Mouse (Mus musculus): Measurements from ENCODE around the gene Pkp4.

Gene Pkp4

DNA sequence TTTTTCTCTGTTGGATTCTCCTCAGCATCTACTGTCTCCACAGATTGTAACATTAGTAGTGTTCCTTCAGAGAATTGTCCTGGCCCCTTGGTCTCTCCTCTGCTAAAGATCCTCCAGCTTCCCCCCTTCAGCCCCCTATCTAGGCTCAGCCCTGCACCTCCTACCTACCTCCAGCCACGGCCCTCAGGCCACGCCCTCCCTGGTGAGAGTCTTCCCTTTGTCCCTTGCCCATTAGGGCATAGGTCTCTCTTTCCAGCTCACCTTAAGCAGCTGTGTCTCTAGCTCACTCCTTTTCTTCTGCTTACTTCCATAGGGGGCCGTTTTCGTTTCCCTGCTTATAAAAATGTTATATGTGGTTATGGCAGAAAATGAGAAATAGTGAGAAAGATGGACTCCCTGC lies 22.9 kb downstream of the Pkp4 start:
- DNase-seq (ENCODE audit: extremely low spot score, low read depth, low spot score): no peak

GRCm38 (mm10) chr2:59184107-59185064 lies 23.7 kb downstream of the Pkp4 start:
- no peak for DNase-seq (ENCODE audit: extremely low spot score, low read depth, low spot score)

- DNase-seq (ENCODE audit: extremely low spot score, low read depth, low spot score): no peak
Measured at GRCm38 (mm10) chr2:59186122-59186521, 25.5 kb downstream of the Pkp4 start.

GRCm38 (mm10) chr2:59186966-59187365 lies 26.3 kb downstream of the Pkp4 start:
- DNase-seq (ENCODE audit: extremely low spot score, low read depth, low spot score): no peak

DNA sequence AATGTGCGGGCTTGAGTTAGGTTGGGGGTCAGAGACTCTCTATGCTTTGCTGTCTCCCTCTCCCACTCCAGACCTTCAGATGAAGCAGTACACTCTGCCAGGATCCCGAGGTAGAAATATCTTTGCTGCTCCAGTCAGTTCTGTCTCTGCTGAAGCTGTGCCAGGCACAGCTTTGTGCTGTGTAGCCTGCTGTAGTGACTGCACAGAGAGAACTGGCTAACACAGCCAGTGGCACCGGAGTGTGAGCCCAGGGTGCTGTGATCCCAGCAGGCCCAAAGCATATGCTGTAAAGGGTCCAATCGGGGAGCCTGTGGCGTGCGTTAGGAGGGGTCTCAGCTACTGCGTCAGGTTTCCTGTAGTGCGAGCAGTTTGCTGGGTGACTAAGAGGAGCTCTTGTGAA lies 27.7 kb downstream of the Pkp4 start:
- DNase-seq (ENCODE audit: extremely low spot score, low read depth, low spot score): no peak

DNA sequence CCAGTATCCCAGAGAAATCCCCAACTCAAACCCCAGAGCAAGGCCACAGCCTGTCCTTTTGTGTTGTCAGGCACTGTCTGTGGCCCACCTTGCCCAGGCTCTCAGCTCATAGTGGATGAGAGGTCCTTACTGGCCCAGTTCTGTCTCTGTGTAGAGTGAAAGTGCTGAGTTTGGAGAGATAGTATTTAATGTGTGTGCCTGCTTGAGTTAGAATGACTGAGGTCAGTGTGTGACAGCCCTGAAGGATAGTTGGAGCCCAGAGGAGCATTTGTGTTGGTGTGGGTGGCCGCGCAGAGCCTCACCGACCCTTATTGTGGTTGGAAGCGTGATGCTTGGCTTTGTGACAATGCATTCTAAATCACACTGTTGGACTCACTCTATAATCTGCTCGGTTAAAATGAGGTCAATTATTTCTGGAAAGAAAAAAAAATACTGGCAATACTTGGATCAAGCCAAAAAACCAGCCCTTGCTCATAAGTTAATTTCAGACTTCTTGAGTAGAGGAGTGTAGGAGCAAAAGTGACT lies 29.1 kb downstream of the Pkp4 start:
- DNase-seq (ENCODE audit: extremely low spot score, low read depth, low spot score): no peak

- no peak for DNase-seq (ENCODE audit: extremely low spot score, low read depth, low spot score)
Measured at GRCm38 (mm10) chr2:59190186-59190585, 29.5 kb downstream of the Pkp4 start.

GRCm38 (mm10) chr2:59191466-59191865 lies 30.8 kb downstream of the Pkp4 start:
- DNase-seq (ENCODE audit: extremely low spot score, low read depth, low spot score): no peak

DNA sequence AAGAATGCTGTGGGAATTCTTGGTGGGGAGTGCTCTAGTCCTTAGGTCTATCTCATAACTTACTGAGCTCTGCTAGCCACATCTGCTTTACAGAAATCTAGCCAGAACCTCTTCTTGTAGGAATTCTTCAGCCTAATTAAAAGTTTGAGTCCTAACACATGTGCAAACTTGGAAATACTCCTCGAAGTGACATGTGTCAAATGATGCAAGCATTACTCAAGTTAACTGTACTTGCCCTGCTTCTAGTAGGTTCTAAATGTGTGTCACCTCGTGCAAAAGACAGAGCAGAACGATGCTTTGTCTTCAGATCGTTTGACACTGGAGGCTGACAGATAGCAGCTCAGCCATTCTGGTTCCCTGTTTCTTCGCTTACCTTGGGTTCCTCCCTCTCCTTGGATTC lies 32.5 kb downstream of the Pkp4 start:
- DNase-seq (ENCODE audit: extremely low spot score, low read depth, low spot score): no peak

- DNase-seq (ENCODE audit: extremely low spot score, low read depth, low spot score): no peak
Measured at GRCm38 (mm10) chr2:59197156-59197555, 36.5 kb downstream of the Pkp4 start.

DNA sequence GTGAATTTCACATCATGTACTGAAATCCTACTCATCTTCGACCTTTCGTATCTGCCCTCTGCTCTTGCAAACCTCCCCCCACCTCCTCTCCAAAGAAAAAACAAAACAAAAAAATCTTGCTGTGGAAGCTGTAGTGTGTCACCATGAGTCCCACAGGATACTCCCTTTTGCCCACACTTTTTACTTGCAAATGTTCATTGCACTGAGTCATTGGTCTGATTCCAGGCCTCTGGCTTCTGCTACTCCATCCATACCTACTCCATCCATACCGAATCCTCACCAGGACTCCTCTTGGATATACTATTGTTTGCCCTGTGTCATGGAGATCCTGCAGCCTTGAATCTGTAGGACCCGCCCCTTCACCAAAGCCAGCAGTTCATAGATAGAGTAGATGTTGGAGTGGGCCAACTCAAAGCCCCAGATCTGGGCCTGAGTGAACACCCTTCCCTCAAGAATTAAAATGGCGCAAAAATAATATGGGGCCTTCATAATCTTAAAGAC lies 38.9 kb downstream of the Pkp4 start:
- DNase-seq (ENCODE audit: extremely low spot score, low read depth, low spot score): no peak

GRCm38 (mm10) chr2:59200511-59200910 lies 39.9 kb downstream of the Pkp4 start:
- DNase-seq (ENCODE audit: extremely low spot score, low read depth, low spot score): no peak

DNA sequence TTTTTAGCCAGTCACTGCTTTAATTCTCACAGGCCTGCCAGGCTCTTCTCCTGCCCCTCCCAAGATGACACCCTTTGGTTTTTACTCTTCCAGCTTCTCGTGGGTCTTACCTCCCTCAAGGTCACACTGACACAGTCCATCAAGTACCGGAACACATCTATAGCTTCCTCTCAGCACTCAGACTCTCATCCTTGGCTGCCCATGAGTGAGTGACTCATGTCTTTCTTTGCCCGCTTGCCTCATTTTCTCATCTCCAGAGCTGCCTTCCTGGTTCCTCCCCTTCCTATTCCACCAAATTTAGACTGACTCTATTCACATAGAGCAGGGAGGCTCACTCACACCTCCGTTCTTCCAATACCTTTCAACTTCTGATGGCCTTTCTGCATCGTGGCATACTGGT lies 42.3 kb downstream of the Pkp4 start:
- no peak for DNase-seq (ENCODE audit: extremely low spot score, low read depth, low spot score)

DNA sequence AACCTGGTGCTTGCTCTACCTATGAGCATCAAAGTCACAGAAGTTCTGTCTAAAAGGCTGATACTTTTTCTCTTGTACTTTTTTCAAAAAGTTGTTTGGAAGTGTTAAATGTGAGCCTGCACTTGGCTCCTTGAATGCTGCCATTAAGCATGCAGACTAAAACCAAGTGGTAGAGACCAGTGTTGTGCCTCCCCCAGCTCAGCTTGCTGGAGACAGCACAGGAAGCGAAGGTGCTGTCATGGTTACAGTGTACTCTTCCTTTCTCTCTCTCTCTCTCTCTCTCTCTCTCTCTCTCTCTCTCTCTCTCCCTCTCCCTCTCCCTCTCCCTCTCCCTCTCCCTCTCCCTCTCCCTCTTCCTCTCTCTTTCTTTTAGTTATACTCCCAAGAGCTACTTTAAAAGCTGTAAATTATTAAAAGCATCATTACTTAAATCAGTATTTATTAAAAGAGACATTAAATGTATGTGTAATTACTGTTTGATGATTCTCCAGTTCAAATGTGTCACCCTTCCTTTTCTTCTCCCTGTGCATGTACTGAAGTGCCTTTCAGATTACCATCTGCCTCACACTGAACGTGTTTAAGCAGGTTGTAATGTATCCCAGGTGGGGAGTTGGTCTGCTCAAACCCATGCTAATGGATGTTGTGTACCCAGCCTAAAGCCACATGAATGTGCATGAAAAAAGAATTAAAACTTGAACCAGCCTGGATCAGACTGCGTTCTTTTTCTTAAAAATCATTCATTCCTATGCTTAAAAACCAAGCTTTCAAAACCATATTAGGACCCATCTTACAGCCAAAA lies 43.2 kb downstream of the Pkp4 start:
- DNase-seq (ENCODE audit: extremely low spot score, low read depth, low spot score): peak; percentile 10

DNA sequence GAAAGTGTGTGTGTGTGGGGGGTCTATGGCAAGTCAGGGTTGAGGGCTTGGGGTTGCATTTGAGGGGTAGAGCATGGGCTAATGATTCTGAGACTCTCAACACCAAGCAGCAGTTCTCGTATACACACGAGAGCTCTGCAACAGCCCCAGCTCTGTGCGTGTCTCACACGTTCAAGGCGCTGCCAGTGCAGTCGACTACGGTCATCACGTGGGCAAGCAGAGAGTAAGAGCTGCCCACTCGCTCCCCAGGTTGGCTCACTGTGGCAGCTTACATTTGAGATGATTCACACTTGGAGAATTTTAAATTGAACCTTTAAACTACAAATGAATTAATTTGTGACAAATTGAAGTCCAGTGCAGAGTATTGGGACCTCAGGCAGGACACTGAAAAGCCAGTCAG lies 44.4 kb downstream of the Pkp4 start:
- DNase-seq (ENCODE audit: extremely low spot score, low read depth, low spot score): no peak

GRCm38 (mm10) chr2:59206190-59206589 lies 45.5 kb downstream of the Pkp4 start:
- DNase-seq (ENCODE audit: extremely low spot score, low read depth, low spot score): no peak

DNA sequence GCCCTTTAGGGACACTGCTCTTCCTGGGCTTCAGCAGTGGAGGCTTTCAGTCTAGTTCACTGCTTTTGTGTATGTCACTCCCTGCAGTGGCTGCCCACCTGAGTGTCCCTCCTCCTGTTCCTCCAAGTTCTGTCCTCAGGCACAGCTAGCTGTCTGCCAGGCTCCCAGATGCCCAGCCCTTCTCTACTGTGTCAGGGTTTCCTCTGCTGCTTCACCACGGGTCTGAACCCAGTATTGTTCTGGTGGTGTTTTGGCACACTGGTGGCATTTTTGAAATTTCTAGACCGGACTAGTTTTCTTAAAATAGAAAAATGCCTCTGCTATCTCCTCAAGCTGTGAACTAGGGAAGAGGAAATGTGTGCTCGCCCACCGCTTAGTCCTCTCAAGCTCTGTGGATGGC lies 46.6 kb downstream of the Pkp4 start:
- DNase-seq (ENCODE audit: extremely low spot score, low read depth, low spot score): no peak

DNA sequence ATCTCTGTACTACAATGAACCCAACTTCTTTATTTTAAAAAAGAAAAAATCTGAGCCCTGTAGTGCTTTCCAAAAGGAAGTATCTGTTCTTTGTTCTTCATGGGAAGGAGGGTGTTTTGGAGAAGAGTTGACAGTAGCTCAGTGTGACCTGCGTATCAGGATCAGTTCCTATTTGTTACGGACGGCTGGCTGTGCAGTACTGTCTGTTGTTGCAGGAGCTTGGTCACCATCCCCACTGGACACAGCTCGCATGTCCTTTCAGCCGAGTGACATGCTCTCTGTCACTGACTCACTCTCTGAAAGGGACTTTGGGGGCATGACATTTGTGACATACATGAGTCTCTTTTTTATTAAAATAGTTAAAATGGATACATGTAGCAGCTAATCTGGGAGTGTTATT lies 47.1 kb downstream of the Pkp4 start:
- DNase-seq (ENCODE audit: extremely low spot score, low read depth, low spot score): no peak

- DNase-seq (ENCODE audit: extremely low spot score, low read depth, low spot score): no peak
Measured at GRCm38 (mm10) chr2:59208276-59208675, 47.6 kb downstream of the Pkp4 start.

DNA sequence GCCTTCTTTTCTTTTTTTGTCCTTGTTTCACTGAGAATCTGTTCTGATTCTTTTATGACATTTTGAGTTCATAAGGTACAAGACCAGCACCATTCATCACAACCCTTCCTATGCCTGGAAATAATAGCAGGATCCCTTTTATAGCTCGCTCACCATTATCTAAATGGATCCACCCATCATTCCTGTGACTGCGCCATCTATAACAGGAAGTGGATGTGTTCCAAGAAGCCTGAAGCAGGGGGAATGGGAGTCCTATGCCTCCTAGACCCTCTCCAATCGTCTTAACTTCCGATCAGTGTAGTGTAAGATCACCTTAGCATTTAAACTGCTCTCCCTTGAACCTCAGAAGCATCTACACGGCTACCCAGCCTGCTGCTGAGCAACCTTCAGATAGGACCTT lies 50.4 kb downstream of the Pkp4 start:
- DNase-seq (ENCODE audit: extremely low spot score, low read depth, low spot score): no peak

DNA sequence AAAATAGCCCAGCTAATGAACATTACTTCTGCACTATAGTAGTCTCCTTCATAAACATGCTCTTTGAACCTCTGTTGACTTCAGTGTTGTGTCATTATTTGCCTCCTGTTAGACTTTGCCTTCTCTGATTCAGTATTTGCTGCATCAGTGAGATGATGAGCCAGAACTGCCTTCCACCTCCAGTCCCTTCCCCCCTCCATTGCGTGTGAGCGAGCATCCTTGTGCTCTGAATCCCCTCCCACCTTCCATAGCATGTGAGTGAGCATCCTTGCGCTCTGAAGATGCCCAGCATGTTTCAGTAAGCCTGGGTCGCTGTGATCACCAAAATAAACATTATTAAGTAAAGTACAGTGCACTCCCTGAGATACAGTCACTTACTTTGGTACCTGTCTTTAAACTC lies 51.8 kb downstream of the Pkp4 start:
- DNase-seq (ENCODE audit: extremely low spot score, low read depth, low spot score): no peak

GRCm38 (mm10) chr2:59212846-59213245 lies 52.2 kb downstream of the Pkp4 start:
- no peak for DNase-seq (ENCODE audit: extremely low spot score, low read depth, low spot score)
